Mouse (Mus musculus) brain, embryonic 14.5 days (tissue): ENCODE results near the gene Slc44a5.

Source experiments
- CTCF ChIP-seq: fragments of 200-500 bp; IDR thresholded peaks from 2 replicates; pipeline ENCODE4 v1.5.1; 2012; ENCODE audit warnings: inconsistent platforms, mild to moderate bottlenecking, moderate library complexity, borderline replicate concordance; ENCODE audit not compliant: insufficient read depth, insufficient read length; ENCODE audit errors: extremely low read depth
- POLR2A ChIP-seq: fragments of 200-500 bp; IDR thresholded peaks from 2 replicates; pipeline ENCODE4 v1.6.1; 2012; ENCODE audit warnings: mild to moderate bottlenecking, inconsistent platforms, borderline replicate concordance; ENCODE audit not compliant: poor library complexity, insufficient read depth, insufficient read length, severe bottlenecking; ENCODE audit errors: extremely low read depth

DNA sequence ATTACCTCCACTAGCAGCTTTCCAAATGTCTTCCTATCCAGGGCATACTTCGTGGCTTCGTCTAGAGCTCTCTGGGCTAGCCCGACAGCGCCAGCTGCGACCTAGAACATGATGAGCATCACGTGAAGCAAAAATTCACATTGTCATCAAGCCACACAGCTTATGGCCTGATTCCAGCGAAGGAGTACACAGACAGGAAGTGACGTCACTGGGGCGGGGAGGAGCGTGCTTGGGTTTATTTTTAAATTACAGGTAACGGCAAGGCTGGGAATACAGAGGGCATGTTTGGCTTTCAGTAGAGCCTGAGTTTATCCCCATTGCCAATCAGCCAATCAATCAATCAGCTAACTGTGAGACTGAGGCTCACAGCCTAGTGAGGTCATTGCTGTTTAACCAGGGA is 43.7 kb upstream of the Slc44a5 start:
- TF ChIP-seq CTCF (no peak), POLR2A (no peak)
